Mouse (Mus musculus) gastrocnemius, postnatal 25 days (tissue): Measurements from ENCODE around the gene Kat5. TPM values are rescaled to one million over a fixed set of nuclear protein-coding genes. Genes with fewer than 3 reads are reported as not detected.

Source experiments
- DNase-seq: peaks from one replicate; pipeline ENCODE4 v3.0.0; 2022
- total RNA-seq, 2 experiments: library from RNA; stranded (reverse); gene quantifications; 1 replicate in 1 of 2; 2 replicates in 1 of 2; pipeline ENCODE4 v1.2.3; 2021

Gene Kat5
- total RNA-seq, 2 experiments from 2014 or later: 15.6 to 15.7 TPM

DNA sequence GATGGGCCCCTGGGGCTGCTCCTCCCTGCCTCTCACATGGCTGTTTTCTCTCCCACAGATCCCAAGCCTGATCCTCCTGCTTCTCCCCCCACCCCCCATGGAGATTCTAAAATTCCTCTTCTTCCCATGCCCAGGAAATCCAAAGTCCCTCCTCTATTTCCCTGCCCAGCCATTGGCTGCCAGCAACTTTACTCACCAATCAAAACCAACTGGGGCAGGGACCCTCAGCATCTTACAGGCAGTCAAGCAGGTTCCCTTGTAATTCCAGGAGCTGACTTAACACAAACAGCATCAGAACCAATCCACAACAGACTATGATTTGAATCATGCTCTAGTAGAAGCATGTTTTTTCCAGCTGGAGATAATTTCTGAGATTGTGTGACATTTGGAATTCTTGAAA lies 19.9 kb upstream of the Kat5 start:
- DNase-seq: no peak

DNA sequence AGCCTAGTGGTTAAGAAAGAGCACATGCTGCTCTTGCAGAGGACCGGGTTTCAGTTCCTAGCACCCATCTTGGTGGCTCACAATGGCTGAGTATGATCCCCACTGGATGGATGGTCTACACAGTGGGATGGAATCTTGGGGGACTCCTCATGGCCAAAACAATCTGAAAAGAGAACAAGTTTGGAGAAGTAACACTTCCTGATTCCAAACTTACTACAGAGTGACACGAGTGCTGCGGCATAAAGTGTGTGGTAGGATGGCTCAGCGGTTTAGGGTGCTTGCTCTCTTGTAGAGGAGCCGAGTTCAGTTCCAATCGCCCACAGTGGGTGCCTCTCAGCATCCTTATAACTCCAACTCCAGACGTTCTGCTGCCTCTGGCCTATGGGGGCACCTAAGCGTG lies 15.3 kb upstream of the Kat5 start:
- no peak for DNase-seq

DNA sequence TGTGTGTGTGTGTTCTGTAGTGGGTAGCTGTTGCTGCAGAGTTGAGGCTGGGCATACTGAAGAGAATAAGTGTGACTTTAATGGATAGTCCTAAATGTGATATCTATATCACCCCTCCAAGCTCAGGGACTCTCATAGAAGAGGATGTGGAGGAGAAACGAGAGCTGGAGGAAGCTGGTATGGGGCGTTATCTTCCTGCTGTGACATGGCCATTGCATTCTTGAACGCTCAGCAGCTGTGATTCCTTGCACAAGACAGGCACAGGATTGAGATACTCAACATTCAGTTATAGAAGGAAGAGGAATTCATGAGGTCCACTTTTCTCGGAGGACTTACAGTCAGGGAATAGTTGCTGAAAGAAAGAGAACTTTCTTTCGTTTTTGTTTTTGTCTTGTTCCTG lies 11.8 kb upstream of the Kat5 start:
- DNase-seq: no peak

DNA sequence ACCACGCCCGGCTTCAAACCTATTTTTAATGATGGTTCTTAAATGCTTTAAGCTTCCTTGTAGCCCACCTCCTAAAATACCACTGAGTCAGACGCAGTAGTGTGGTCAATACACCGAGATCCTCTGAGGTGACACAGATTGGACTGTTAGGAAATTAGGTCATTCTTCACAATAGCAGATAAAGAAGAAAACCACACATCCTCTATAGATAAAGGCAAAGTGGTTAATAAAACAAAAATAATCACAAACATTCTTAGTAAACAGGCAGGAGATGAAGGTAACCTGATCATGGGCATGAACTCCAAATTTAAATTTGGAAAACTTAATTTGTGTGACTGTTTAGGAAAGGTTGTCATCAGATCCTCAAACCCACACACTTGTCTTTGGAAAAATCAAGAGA lies 10.0 kb upstream of the Kat5 start:
- no peak for DNase-seq

DNA sequence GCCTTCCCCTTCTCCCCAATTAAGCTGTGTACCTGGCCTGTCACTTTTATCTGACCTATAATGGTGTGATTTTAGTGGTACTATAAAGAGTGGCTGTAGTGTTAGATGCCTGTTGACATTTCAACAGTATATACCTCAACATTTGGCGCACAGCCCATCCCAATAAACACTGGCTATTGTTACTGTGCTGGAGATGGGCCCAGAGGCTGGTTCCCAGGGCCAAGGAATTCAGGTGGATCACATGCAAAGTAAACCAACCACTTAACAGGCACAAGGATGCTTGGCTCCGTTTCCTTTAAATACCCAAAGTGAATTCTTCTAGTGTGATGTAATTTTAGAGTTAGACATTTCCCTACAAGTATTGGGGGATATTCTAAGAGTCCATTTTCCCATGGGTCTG lies 4.9 kb upstream of the Kat5 start:
- no peak for DNase-seq

DNA sequence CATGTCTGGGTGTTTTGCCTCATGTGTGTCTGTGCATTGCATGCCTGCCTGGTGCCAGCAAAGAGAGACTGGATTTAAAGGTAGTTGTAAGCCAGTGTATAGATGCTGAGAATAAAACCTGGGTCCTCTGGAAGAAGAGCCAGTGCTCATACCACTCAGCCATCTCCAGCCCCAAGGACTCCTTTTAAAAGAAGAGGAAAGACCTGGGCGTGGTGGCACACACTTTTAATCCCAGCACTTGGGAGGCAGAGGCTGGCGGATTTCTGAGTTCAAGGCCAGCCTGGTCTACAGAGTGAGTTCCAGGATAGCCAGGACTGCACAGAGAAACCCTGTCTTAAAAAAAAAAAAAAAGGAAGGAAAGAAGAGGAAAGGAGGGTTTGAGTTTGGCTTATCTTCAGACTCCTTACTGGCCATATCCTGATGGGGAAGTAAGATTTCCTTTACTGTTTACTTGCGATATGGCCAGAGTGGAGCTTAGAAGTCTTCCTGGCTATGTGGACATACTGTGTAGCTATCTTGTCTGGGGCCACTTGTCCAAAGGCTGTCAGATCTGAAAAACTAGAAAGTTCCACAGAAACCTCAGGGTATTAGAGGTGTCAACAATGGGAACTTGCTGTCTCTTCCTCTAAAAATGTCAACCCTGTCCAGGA lies 2.9 kb upstream of the Kat5 start:
- no peak for DNase-seq

DNA sequence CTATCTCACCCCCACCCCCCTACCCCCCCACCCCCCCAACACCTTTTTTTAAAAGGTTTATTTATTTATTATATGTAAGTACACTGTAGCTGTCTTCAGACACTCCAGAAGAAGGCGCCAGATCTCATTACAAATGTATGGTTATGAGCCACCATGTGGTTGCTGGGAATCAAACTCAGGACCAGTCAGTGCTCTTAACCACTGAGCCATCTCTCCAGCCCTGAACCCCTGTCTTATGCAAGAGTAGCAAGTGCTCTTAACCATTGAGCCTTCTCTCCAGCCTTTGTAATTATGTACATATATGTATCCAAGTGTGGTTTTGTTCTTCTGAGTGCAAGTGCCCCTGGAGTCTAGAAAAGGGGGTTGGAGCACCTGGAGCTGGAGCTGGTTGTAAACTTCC lies 1.9 kb upstream of the Kat5 start:
- no peak for DNase-seq

DNA sequence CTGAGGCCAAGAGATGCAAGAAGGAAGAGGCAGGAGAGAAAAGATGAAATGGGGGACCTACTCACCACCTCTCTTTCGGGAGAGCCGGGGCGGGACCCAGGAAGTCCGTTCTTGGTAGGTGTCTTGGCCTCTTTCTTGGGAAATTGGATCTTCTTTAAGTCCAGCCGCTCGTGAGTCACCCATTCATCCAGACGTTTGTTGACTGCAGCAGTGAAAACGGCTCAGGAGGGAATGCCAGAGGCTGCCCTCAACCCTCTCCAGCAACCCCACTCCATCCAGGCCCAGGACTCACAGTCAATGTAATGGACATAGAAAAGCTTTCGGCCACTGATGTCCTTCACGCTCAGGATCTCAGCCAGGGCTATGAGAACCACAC lies 878 bp downstream of the Kat5 start:
- DNase-seq: no peak

DNA sequence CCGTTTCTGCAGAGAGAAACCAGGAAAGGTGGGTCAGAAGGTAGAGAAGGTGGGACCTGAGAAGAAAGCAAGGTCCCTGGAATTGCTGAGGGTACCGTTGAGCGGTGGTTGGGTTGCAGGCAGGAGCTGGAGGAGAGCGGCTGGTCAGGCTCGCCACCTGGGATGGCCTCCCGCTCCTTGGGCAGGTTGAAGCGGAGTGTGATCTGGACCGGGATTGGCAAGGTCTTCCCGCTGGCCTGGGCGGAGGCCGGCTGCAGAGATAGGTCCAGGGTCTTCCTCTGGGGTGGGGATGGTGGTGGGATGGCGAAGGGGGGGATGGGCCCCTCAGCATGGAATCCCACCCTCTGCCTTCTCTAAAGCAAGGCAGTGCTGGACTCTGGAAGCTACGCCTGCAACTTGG lies 1.3 kb downstream of the Kat5 start:
- DNase-seq: no peak

DNA sequence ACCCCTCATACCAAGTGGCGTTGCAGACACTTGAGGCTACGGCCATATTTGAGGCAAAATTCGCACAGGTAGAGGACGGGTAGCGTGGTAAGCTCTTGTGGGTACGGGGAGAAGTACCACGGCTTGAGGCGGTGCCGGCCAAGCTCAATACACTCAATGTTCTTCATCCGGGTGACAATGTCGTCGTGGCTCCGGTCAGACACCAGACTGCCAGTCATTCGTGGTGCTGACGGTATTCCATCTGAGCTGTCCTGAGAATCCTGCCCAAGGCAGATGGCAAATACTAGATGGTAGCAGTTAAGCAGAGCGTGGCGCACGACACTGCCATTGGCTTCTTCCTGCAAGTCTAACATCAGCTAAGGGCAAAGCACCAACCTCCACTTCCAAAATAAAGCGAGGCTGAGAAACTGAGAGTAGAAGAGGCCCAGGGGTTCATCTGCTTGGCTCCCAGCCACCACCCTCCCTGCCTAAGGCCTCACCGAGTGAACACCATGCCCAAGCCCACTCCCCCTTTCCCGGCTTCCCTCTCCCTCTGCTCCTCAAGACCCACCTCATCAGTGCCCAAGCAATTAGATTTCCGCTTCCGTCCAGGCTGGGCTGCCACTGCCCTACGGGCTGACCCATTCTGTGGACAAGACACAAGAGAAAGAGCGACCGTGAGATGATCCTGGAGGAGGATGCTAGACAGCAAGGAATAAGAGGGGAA lies 2.2 kb downstream of the Kat5 start:
- no peak for DNase-seq

DNA sequence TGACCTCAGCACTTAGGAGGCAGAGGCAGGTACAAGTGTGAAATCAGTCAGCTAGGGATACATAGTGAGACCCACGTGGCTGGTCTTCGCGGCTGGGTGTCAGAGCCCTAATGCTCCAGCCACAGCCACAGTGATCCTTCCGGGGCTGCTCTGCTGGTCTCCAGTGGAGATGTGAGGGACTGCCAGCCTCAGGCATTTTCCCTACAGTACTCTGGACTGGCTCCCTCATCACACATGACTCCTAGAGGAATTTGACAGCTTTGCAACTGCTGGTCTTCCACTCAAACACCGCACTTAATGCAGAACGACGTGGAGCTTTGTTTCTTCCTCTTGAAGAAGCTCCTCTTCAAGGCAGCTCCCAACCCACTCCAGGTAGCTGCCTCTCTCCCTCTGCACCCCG lies 3.8 kb downstream of the Kat5 start:
- DNase-seq: no peak

DNA sequence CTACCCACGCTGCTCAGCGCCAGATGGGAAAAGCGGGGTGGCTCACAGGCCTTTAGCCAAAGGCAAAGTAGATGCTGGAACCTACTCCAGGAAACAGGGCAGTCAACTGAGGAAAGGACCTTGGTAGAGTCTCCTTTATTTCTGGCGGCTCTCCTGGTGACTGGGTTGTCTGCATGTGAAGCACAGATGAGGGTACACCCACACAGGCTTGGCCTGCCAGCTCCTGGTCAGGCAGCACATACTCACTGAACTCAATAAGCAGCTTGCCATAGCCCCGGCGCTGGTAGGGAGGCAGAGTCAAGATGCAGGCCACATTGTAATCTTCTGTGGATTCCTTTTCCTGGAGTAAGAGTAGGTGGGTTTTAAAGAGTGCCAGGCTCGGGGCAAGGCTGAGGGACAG lies 4.9 kb downstream of the Kat5 start:
- DNase-seq: no peak

DNA sequence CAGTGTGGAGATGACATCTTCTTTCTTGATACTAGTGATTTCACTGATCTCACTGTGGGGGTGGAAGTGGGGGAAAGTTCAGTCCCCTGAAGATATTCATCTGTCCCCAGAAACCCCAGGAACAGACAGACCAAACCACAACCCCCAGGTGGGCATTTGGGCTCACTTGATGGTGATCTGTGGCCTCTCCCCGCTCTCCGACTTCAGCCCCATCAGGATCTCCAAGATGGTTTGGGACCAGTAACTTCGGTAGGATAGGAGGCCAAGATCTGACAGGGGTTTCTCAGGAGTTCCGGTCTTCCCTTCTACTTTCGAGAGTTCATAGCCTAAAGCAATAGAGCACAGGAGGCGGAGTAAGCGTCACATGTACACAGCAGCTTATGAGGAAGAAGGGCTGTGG lies 6.4 kb downstream of the Kat5 start:
- no peak for DNase-seq

DNA sequence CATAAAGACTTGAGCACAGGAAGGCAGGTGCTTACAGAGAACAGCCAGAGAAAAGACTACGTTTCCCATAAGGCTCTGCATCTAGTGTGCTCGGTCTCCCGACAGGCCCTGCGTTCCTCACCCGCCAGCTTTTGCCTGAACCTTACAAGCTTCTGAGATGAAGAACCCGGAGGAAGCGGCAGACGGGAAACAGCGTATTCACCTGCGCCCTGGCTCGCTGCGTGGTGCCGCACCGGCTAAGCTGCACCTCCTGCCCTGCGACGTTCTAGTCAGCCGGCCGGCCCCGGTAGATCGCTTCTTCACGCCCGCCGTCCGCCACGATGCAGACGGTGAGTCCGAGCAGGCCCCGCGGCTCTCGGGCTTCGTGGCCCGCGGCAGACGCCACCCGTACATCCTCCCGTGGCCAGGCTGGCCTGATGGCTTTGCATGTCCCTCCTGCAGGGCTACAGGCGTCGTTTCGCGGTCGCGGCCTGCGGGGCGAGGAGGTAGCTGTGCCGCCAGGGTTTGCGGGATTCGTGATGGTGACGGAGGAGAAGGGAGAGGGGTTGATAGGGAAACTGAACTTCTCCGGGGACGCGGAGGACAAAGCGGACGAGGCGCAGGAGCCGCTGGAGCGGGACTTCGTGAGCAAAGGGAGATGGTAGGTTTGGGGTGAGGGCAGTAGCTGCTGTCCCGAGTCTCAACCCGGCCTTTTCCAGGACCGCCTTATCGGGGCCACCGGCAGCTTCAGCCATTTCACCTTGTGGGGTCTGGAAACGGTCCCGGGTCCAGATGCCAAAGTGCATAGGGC lies 8.1 kb downstream of the Kat5 start, which contains the start of gene Rnaseh2c:
TSS of gene Rnaseh2c (plus strand) at position 122 of the 790 bp plus-strand sequence.
- peak; percentile 64 for DNase-seq

DNA sequence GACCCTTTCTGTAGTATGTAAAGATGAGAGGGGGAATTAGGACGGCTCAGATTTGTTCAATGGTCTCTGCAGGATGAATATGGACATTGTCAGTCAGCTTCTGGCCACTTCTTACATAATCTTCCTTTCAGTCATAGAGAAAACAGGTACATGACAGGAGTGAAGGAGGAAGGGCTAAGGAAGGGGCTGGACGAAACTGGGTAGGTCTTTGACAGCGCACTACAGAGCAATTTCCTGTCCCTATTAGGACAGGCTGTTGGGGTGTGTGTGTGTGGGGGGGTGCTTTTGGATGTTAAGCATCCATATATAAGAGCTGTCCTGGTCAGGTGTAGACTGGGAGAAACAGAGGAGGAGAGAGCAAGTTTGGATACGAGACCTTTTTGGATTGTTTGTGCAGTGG lies 10.8 kb downstream of the Kat5 start:
- no peak for DNase-seq

DNA sequence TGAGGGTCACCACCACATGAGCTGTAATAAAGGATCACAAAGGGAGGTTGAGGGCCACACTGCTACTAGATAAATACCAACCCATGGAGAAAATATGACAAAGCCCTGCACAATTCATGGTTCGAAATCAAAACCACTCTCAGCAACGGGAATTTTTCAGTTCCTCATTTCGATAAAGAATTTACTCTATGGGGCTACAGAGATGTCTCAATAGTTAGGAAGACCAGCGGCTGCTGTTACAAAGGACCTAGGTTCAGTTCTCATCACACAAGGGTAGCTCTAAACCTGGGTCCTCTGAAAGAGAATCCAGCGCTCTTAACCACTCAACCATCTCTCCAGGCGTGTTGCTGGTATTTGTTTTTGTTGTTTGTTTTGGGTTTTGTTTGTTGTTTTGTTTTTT lies 18.1 kb downstream of the Kat5 start:
- no peak for DNase-seq

DNA sequence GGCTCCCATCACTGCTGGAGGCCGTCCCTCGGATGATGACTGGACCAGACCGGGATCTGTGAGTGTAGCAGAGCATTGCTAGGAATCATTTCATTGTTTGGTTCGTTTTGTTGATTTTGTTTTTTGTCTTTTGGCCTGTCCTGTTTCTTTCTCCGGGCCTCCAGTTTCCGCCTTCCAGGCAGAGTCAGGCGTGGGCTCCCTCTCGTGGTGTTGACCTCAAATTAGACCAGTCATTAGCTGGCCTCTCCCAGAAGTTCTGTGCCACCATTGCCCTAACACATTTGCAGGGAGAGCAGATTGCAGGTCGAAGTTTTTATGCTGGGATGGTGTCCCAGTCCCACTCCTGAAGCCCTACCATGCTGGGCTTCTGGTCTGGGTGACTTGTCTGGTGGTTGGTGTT lies 20.9 kb downstream of the Kat5 start:
- no peak for DNase-seq

DNA sequence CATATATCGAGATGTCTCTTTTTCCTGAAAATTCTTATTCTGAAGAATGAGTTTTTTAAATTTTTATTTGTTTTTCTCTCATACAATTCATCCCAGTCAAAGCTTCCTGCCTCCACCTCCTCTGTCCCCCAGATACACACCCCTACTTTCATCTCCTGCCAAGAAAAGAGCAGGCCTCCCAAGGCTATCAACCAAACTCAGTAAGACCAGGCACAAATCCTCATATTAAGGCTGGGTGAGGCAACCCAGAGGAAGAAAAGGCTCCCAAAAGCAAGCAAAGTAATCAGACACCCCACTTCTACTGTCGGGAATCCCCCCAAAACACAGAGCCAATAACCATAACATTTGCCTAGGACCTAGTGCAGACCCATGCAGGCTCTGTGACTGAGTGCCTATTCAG lies 28.0 kb downstream of the Kat5 start:
- DNase-seq: no peak

DNA sequence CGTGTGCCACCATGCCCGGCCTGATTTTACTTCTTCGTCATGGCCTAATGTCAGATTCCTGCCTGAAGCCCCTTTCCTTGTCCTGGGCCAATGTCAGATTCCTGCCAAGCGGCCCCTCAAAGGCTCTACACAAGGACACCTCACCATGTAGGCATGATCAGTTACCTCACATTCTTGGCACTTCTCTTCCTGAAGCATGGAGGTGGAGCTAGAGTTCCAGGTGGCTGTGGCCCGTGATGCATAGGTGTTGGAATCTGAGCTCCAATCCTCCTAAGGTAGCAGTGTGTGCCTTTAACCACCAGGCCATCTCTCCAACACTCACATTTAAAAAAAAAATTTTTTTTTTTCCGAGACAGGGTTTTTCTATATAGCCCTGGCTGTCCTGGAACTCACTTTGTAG lies 29.3 kb downstream of the Kat5 start:
- DNase-seq: no peak

DNA sequence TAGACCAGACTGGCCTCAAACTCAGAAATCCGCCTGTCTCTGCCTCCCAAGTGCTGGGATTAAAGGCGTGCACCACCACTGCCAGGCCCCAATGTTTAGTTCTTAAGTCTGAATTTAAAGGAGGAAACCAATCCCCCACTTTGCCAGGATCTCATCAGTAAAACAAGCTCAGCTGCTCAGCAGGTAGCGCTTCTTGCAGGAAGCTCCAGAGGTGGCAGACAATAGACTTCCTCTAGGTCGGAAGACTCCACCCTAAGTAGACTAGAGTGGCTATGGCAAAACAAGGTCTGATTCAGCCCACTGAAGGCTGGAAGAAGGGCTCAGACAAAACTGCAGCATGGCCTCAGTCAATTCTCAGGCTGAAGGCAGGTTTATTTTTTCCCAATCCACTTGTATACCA lies 30.1 kb downstream of the Kat5 start:
- DNase-seq: no peak

DNA sequence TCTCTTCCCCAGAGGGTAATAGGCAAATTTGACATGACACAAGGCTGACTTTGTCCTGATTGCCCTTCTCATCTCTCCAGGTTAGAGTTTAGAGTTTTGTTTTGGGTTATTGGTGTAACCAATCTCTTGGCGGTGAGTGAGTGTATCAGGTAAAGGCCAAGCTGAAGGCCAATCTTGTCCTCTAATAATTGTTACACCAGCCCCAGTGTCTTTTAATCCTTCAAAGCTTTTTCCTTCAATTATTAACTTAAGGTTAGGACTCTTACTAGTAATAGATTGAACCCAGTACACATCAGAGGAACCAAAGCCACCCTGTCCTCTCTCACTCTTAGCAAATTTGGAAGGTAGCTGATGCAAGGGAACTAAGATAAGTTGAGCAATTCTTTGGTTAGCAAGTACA lies 34.7 kb downstream of the Kat5 start:
- no peak for DNase-seq

DNA sequence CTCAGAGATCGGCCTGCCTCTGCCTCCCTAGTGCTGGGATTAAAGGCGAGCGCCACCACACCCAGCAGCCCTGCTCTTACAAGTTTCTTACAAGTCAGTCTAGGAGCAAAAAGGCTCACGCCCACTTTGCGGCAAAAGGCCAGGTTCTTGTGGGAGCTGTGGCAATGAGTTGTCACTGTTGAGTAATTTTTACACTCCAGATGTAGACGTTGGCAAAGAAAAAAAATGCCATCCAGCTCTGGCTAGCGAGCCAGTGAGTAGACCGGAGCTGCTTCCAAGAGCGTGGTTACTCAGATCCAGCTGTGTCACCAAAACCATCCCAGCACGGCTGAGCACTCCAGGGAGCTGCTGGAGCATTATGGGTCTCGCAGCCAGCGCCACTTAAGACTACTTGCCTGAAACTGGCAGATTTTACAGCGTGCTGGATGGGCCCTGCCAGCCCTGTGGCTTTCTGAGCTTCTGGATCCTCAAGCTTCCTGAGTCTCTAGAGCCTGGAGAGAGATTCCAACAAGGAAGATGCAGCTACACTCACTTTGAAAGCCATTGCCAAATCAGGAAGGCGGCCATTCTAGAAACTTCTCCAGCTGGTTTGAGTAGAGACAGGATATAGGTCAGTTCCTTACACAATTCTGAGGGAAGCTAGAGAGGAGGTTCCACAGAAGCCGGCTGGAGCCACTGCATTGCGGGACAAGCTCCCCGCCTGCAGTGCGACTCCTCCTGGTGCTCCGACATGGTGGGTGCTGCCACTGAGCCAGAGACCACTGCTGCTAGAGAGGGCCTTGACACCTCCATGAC lies 37.5 kb downstream of the Kat5 start:
- no peak for DNase-seq

DNA sequence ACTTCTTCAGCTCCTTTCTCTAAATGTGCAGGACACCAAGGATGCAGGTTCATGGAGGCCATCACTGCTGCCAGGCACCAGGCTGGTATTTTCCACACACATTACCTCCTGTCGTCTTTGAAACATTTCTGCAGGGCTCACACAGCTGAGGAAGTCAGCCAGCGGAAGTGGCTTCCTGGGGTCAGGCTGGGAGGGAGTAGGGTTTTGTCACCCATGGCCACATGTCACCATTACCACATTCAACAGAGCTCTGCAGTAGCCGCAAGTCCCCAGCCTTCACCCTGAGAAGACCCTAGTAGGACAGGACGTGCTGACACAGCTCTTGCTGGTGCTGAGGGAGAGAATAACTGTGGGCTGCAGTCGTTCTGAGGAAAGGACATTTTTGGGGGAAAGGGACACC lies 38.2 kb downstream of the Kat5 start:
- no peak for DNase-seq
